Mouse (Mus musculus): ENCODE results near the gene Osgin1.

The Osgin1 gene

GRCm38 (mm10) chr8:119433582-119434174 lies at the start of gene Osgin1:
Gene Osgin1, plus strand, starts transcription at chr8:119434124.
- DNase-seq, result peak in 1 of 2 experiments; percentile 69

- peak; percentile 73 to 86 for DNase-seq
Measured at GRCm38 (mm10) chr8:119384478-119384877, 49.4 kb upstream of the Osgin1 start.

- no peak for DNase-seq
Measured at GRCm38 (mm10) chr8:119385854-119386253, 48.1 kb upstream of the Osgin1 start.

GRCm38 (mm10) chr8:119386988-119387387 lies 46.9 kb upstream of the Osgin1 start:
- no peak for DNase-seq

- DNase-seq, result no peak
Measured at GRCm38 (mm10) chr8:119394097-119394496, 39.8 kb upstream of the Osgin1 start.

- peak; percentile 96 to 97 for DNase-seq
Measured at GRCm38 (mm10) chr8:119394524-119395026, 39.3 kb upstream of the Osgin1 start, which contains the start of gene Mlycd. Gene Mlycd, plus strand, starts transcription at chr8:119394878.

GRCm38 (mm10) chr8:119395072-119395950 lies 38.6 kb upstream of the Osgin1 start:
- DNase-seq, result peak in 1 of 2 experiments; percentile 36

GRCm38 (mm10) chr8:119398558-119398957 lies 35.4 kb upstream of the Osgin1 start:
- no peak for DNase-seq

GRCm38 (mm10) chr8:119399255-119399654 lies 34.7 kb upstream of the Osgin1 start:
- DNase-seq, result no peak

- DNase-seq, result peak; percentile 60 to 71
Measured at GRCm38 (mm10) chr8:119400122-119400671, 33.7 kb upstream of the Osgin1 start.

- DNase-seq, result peak; percentile 42 to 47
Measured at GRCm38 (mm10) chr8:119400904-119401303, 33.0 kb upstream of the Osgin1 start.

- DNase-seq, result no peak
Measured at GRCm38 (mm10) chr8:119403912-119404311, 30.0 kb upstream of the Osgin1 start.

GRCm38 (mm10) chr8:119404648-119405047 lies 29.3 kb upstream of the Osgin1 start:
- DNase-seq, result no peak

GRCm38 (mm10) chr8:119408311-119408710 lies 25.6 kb upstream of the Osgin1 start:
- DNase-seq, result no peak

GRCm38 (mm10) chr8:119412037-119412734 lies 21.7 kb upstream of the Osgin1 start:
- DNase-seq, result no peak

GRCm38 (mm10) chr8:119412735-119413498 lies 21.0 kb upstream of the Osgin1 start:
- peak; percentile 74 to 90 for DNase-seq

GRCm38 (mm10) chr8:119413605-119414004 lies 20.3 kb upstream of the Osgin1 start:
- DNase-seq, result no peak

GRCm38 (mm10) chr8:119420318-119420717 lies 13.6 kb upstream of the Osgin1 start:
- DNase-seq, result no peak

- no peak for DNase-seq
Measured at GRCm38 (mm10) chr8:119421603-119422122, 12.3 kb upstream of the Osgin1 start.

GRCm38 (mm10) chr8:119422123-119422711 lies 11.7 kb upstream of the Osgin1 start:
- DNase-seq, result peak; percentile 39 to 54

GRCm38 (mm10) chr8:119423631-119424141 lies 10.2 kb upstream of the Osgin1 start:
- peak; percentile 82 to 88 for DNase-seq
